Mouse (Mus musculus): Measurements from ENCODE around the gene Gldc. TPM values are rescaled to one million over a fixed set of nuclear protein-coding genes. Genes with fewer than 3 reads are reported as not detected.

Gldc gene
- total RNA-seq, 2 experiments from 2014 or later, result 18.1 to 18.2 TPM

GRCm38 (mm10) chr19:30164228-30164627 is 11.0 kb downstream of the Gldc start:
- intact Hi-C loops (cut with DNase I), result no loop called here

DNA sequence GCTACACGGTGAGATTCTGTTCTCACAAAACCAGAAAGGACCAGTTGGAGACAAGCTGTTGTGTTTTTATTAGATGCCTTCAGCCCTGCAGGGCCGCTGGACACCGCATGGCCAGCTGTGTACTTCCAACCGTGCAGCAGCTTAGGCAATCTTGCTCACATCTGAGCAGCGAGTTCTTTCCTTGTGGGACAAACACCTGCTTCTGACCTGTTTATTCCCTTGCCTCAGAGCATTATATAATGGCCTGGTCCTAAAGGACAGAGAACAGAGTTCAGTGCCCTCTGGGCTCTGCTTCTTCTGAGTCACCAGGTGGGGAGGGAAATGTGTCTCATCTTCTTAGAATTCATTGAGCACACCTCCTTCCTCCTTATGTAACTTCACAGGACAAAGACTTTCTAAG is 12.4 kb downstream of the Gldc start:
- intact Hi-C loops (cut with DNase I), result no loop called here
- no peak for DNase-seq (ENCODE audit: low spot score in 2 of 2)

More at GRCm38 (mm10) chr19:30164228-30164627, 11.0 kb downstream of the Gldc start:
- no peak for DNase-seq (ENCODE audit: low spot score in 2 of 2)

DNA sequence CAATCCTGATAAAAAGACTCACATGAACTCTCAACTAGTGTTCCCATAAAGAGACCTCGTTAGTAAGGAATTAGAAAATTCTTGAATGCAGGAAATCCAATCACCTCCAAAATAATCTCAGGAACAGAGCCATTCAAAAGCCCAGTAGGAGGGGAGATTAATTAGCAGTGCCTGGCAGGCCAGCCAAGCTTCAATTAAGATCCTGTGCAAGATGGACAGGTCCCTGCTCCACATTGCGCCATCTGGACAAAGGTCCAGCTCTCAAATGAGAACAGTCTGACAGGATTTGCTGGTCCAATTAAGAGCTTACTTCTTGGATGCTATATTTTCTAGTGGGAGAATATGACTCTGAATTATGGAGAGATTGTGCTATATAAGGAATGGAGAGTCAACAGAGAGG is 15.2 kb downstream of the Gldc start:
- intact Hi-C loops (cut with DNase I), result no loop called here
- peak; percentile 20 to 40 for DNase-seq (ENCODE audit: low spot score in 2 of 2)

DNA sequence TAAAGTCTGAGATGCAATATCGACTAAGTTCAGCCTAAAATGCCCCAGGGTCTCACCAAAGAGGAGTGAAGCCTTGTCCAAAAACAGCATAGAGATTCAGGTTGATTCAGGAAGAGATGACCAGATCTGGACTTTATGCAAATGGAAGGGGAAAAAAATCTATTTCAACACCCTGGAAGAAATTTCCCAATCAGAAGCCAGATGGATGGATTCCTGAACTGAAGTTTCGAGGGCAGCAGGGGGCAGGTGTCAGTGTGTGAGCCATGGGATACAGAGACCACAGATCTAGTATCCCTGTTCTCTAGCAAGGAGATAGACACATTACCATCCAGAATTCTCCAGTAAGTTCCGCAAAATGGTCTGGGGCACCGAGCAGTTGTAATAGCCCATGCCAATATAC is 17.0 kb downstream of the Gldc start:
- DNase-seq (ENCODE audit: low spot score in 2 of 2), result no peak
- intact Hi-C loops (cut with DNase I), result loop anchor here (5.0 kb wide), 1 partner anchor 49 kb away; no protein-coding TSS in a partner anchor

DNA sequence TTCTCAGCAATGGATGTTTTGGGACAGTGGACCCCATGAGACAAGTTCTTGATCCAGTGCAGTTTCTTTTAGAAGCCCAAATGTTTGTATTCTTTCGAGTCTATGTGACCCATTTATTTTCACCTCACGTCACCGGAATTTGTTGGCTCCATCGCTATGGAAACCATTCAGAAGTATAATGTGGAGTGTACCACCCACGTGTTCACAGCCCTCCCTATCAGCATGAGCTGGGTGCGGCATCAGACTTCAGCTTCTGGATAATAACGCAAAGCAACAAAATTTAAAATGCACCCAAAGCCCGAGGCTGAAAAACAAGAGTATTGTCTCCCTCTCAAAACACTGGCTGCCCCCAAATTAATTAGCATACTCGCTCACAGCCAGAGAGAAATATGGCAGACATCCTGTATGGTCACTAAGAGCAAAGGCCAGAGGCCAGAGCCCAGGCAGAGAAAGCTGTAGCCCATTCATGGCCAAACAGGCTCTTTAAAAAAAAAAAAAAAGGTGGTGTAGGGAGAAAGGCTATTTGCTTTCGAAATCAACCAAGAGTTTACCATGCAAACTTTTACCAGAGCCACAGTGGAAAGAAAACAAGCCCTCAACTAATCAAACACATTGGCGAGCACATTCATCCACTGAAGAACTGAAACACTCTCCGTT is 18.1 kb downstream of the Gldc start:
- peak; percentile 66 to 85 for DNase-seq (ENCODE audit: low spot score in 2 of 2)
- intact Hi-C loops (cut with DNase I), result loop anchor here (5.0 kb wide), 1 partner anchor 50 kb away; no protein-coding TSS in a partner anchor

DNA sequence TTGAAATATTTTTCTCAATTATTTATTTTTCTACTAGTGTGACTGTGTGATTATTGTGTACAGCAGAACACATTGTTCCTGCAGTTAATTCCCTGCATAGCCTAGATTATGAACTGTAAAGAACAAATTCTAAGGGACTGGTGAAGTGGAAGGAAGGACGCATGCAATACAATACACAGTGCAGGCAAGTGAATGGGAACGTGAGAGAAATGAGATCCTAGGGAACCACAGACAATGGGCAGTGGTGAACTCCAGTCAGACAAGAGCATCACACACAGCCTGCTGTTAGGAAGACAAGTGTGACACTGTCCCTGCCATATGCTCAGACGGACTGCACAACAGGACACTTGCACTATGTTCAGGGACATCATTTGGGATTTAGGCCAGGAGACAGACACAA is 21.5 kb downstream of the Gldc start:
- intact Hi-C loops (cut with DNase I), result no loop called here
- DNase-seq (ENCODE audit: low spot score in 2 of 2), result no peak

- intact Hi-C loops (cut with DNase I), result no loop called here
- DNase-seq (ENCODE audit: low spot score in 2 of 2), result no peak
Observed at GRCm38 (mm10) chr19:30151290-30151689, 23.9 kb downstream of the Gldc start.

DNA sequence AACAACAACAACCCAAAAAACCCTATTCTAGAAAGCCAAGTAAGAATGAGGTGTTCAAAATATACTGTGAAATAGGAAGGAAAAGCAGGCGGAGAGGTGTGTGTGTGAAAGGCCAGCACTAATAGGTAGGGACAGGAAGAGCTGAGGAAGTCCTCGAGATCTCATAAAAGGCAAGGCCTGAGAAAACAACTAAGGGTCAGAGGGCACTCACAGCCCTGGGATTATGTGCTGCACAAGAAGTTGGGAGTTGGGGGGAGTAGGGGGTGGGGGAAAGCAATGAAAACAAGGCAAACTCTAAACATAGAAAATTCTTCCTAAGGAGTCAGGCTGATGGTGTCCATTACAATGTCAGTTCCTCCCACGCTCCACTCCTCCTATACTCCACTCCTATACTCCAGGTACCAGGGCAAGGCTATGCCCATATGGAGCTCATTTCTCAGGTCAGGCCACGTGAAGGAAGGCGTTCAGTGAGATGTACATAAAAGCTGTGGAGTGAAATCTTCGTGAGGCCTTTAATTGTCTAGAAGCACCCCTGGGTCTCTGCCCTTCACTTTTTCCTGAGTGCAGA is 25.9 kb downstream of the Gldc start:
- no peak for DNase-seq (ENCODE audit: low spot score in 2 of 2)
- intact Hi-C loops (cut with DNase I), result no loop called here

- intact Hi-C loops (cut with DNase I), result no loop called here
- DNase-seq (ENCODE audit: low spot score in 2 of 2), result no peak
Observed at GRCm38 (mm10) chr19:30147306-30147705, 27.9 kb downstream of the Gldc start.

GRCm38 (mm10) chr19:30146761-30147160 is 28.5 kb downstream of the Gldc start:
- intact Hi-C loops (cut with DNase I), result no loop called here

GRCm38 (mm10) chr19:30145106-30145505 is 30.1 kb downstream of the Gldc start:
- DNase-seq (ENCODE audit: low spot score in 2 of 2), result no peak
- intact Hi-C loops (cut with DNase I), result no loop called here

More at GRCm38 (mm10) chr19:30146761-30147160, 28.5 kb downstream of the Gldc start:
- no peak for DNase-seq (ENCODE audit: low spot score in 2 of 2)

DNA sequence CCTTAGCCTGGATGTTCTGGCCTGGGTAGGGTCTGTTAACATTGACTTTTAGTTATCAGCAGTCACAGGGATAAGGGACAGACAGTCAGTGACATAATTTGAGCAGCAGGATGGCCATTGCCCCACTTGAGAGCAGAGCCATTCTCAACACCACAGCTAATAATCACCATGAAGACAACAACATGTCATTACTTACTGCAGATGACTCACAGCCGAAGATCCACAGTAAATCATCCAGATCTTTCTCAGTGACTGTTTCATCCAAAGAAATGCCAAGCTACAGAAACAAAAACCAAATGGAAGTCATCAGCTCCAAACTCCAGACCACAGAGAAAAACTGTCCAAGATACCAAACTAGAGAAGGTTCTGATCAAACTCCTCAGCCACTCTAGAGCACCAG is 38.9 kb downstream of the Gldc start:
- intact Hi-C loops (cut with DNase I), result no loop called here
- DNase-seq (ENCODE audit: low spot score in 2 of 2), result no peak

GRCm38 (mm10) chr19:30128177-30128576 is 47.1 kb downstream of the Gldc start:
- intact Hi-C loops (cut with DNase I), result loop anchor here (5.0 kb wide), 1 partner anchor 301 kb away; no protein-coding TSS in a partner anchor
- DNase-seq (ENCODE audit: low spot score in 2 of 2), result peak; percentile 61 to 76

DNA sequence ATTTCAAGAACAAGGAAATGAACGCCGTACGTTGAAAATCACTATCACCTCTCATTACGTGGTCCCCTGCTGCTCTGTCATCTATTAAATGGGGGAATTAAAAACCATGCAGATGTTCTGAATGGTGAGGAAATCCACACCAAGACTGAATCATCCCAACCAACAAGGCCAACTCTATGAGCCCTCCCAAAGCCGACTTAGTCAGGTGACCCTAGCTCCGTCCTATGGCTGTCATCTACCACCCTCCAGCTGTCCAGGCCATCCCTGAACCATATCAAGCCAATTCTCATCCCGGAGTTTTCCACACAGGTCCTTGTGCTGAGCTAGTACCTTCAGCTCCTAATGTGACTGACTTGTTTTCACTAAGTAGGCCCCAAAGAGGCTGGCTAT is 49.6 kb downstream of the Gldc start:
- no peak for DNase-seq (ENCODE audit: low spot score in 2 of 2)
- intact Hi-C loops (cut with DNase I), result loop anchor here (5.0 kb wide), 1 partner anchor 298 kb away; no protein-coding TSS in a partner anchor

DNA sequence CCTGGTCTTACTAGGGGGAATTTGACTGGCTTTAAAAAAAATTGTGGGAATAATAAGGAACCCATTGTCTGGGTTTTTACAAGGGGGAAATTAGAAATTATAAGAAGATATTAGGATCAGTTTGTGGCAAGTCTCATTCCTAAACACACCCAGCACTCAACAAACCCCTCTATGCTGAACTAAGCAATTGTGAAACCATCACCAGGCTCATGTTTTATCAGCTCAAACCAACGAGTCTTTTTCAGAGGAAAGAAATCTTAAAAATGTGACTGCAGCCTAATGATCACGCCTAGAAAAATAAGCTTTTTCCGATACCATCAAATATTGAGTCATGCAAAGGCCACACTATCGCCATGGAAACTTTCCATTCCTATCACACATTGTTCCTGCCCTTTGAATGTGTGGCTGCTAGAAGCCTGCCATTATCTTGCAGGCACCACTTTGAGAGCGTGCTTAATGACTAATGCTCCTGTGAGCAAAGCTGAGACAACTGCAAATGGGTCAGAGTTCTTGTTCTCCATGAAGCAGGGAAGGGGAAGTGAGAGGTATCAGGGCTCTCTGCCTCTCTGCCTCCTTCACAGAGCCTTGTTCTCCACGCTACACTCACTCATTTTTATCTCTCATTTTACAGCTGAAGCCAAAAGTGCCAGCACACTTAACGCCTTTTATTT is 50.1 kb downstream of the Gldc start:
- intact Hi-C loops (cut with DNase I), result loop anchor here (5.0 kb wide), 1 partner anchor 298 kb away; no protein-coding TSS in a partner anchor
- no peak for DNase-seq (ENCODE audit: low spot score in 2 of 2)

DNA sequence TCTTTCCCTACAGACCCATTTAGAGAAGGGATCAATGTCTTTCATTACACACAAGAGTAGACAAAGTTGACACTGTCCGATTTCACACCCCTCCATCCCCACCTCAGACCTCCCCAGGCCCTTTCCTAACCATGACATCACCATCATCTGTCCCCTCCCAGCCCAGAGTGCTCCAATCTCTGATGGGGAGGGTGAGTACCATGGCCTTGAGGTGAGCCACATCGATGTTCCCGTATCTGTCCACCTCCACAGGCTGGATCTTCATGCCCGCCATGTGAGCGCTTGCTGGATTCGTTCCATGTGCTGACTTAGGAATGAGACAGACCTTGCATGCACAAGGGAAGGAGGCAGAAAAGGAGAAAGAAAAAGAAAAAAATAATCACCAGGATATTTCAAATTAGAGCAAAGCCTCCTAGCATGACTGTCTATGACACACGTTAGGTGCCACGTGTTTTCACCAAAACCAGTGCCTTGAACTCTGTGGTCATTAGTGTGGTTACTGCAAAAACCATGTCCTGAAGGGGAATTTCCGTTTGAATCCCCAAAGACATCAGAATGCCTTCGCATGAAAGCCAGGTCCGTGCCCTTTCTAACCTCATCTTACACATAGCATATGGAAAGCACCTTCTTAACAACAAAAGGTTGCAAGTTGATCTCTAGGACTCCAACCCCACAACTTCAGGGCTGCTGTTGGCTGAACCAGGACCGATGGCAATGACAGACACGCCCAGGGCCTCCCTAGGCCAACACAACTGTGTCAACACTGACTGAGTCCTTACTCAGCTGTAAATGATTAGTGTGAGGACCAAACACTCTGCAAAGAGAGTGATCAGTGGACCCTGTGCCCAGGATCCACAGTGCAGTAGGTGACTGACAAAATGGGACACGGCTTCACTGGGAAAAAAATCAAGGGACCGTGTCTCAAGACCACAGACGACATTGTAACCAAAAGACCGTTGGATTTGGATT is 56.6 kb downstream of the Gldc start:
- intact Hi-C loops (cut with DNase I), result loop anchor here (5.0 kb wide), 1 partner anchor 86 kb away; the partner anchor contains the start of gene Uhrf2
- DNase-seq (ENCODE audit: low spot score in 2 of 2), result peak; percentile 47 to 59

DNA sequence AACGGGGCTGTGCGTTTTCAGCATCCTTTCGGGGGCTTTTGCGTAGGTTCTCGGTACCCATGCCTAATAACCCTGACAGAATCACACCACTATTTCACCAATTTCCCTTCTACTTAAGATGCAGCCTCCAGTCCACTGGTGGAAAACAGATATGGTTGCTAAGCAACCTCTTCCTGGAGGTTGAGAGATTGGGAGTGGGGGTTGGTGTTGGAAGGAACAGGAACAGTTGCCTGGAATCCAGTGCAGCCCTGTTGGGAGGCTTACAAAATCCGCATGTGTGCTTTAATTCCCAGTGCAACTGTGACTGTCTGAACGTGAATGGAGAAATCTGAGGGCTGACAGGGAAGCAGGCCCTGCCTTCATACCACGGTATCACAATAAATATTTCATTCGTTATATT is 57.5 kb downstream of the Gldc start:
- peak; percentile 60 to 85 for DNase-seq (ENCODE audit: low spot score in 2 of 2)
- intact Hi-C loops (cut with DNase I), result loop anchor here (5.0 kb wide), 1 partner anchor 85 kb away; the partner anchor contains the start of gene Uhrf2

DNA sequence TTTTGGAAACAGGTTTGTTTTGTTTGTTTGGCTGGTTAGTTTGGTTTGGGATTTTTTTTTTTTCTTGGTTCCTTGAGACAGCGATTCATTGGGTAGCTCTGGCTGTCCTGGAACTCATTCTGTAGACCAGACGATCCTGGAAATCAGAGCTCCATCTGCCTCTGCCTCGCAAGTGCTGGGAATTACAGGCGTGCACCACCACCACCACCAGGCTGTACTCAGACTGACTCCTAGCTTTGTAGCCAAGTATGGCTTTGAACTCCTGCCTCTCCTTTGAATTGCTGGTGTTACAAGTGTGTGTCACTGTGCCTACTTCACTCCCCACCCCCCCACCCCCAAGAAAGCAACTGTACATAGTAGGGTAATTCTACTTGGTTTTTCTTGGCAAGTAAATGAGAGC is 58.0 kb downstream of the Gldc start:
- DNase-seq (ENCODE audit: low spot score in 2 of 2), result no peak
- intact Hi-C loops (cut with DNase I), result loop anchor here (5.0 kb wide), 1 partner anchor 85 kb away; the partner anchor contains the start of gene Uhrf2

- DNase-seq (ENCODE audit: low spot score in 2 of 2), result no peak
- intact Hi-C loops (cut with DNase I), result loop anchor here (5.0 kb wide), 1 partner anchor 83 kb away; the partner anchor contains the start of gene Uhrf2
Observed at GRCm38 (mm10) chr19:30115606-30116005, 59.6 kb downstream of the Gldc start.
